Mouse (Mus musculus) forebrain, embryonic 15.5 days (tissue): ENCODE measurements around the gene Hdhd5. TPM values are rescaled to one million over a fixed set of nuclear protein-coding genes. Genes with fewer than 3 reads are reported as not detected.

ENCODE experiments used
- ATAC-seq: fragments of 200-750 bp; cut with Nextera tagmentation; replicated peaks from 2 replicates; pipeline ENCODE4 v1.8.0; 2017; ENCODE audit warnings: mild to moderate bottlenecking, moderate TSS enrichment, moderate library complexity
- H3K27ac ChIP-seq: fragments of 300-500 bp; sonication (generic); replicated peaks from 2 replicates; pipeline ENCODE4 v1.5.1; 2015; ENCODE audit warnings: mild to moderate bottlenecking, inconsistent platforms
- H3K27me3 ChIP-seq: fragments of 300-500 bp; sonication (generic); 2 replicates; pipeline ENCODE4 v1.6.1; 2015; ENCODE audit warnings: inconsistent platforms
- H3K36me3 ChIP-seq: fragments of 300-500 bp; sonication (generic); 2 replicates; pipeline ENCODE4 v1.6.1; 2015; ENCODE audit warnings: mild to moderate bottlenecking, inconsistent platforms
- H3K4me1 ChIP-seq: fragments of 300-500 bp; sonication (generic); 2 replicates; pipeline ENCODE4 v1.6.1; 2015; ENCODE audit warnings: inconsistent platforms
- H3K4me2 ChIP-seq: fragments of 300-500 bp; sonication (generic); replicated peaks from 2 replicates; pipeline ENCODE4 v1.6.1; 2015; ENCODE audit warnings: mild to moderate bottlenecking, inconsistent platforms
- H3K4me3 ChIP-seq: fragments of 300-500 bp; sonication (generic); 2 replicates; pipeline ENCODE4 v1.5.1; 2015; ENCODE audit warnings: mild to moderate bottlenecking, inconsistent platforms
- H3K9ac ChIP-seq: fragments of 300-500 bp; sonication (generic); replicated peaks from 2 replicates; pipeline ENCODE4 v1.6.1; 2015; ENCODE audit warnings: mild to moderate bottlenecking, inconsistent platforms
- H3K9me3 ChIP-seq: fragments of 300-500 bp; sonication (generic); 2 replicates; pipeline ENCODE4 v1.6.1; 2016; ENCODE audit warnings: inconsistent platforms
- WGBS: fragments of 180-500 bp; shearing (Covaris S2); methylation state at CpG from one replicate; pipeline ENCODE4 v1.1.7; 2015; ENCODE audit warnings: mixed read lengths; 5-methylcytosine and 5-hydroxymethylcytosine counted together
- polyA plus RNA-seq: library from polyadenylated mRNA; unstranded; fragments of >200 nt; fragmentation: Nextera tagmentation; extraction: Ambion mirVana; gene quantifications from 2 replicates; pipeline ENCODE4 v1.2.1, GENCODE M21; 2015

The Hdhd5 gene
- polyA plus RNA-seq, 1 experiment from 2014 or later, result 16.8 TPM

GRCm38 (mm10) chr6:120519647-120520046 lies 11.5 kb downstream of the Hdhd5 start:
- no peak for ATAC-seq
- peaks cover 13% of the 10 kb centered on the region for H3K36me3 ChIP-seq
- H3K4me3 ChIP-seq, result no peak overlapping the region
- no peaks in the 10 kb centered on the region for H3K27me3 ChIP-seq
- no peak overlapping the region for H3K27ac ChIP-seq
- H3K9me3 ChIP-seq, result no peaks in the 10 kb centered on the region
- no peak overlapping the region for H3K4me2 ChIP-seq
- H3K9ac ChIP-seq, result no peak overlapping the region
- no peaks in the 10 kb centered on the region for H3K4me1 ChIP-seq
- 88% methylated on average over 5 of the region's 5 CpGs for WGBS

- H3K9ac ChIP-seq, result no peak overlapping the region
- ATAC-seq, result no peak
- no peak overlapping the region for H3K4me2 ChIP-seq
- no peak overlapping the region for H3K4me3 ChIP-seq
- no peaks in the 10 kb centered on the region for H3K4me1 ChIP-seq
- peaks cover 12% of the 10 kb centered on the region for H3K36me3 ChIP-seq
- WGBS, result 96% methylated on average over 5 of the region's 5 CpGs
- no peaks in the 10 kb centered on the region for H3K9me3 ChIP-seq
- H3K27ac ChIP-seq, result no peak overlapping the region
- H3K27me3 ChIP-seq, result no peaks in the 10 kb centered on the region
Measured at GRCm38 (mm10) chr6:120517311-120517710, 13.8 kb downstream of the Hdhd5 start.

- H3K9me3 ChIP-seq, result no peaks in the 10 kb centered on the region
- WGBS, result 87% methylated on average over 6 of the region's 6 CpGs
- ATAC-seq, result no peak
- H3K4me3 ChIP-seq, result no peak overlapping the region
- H3K4me2 ChIP-seq, result no peak overlapping the region
- H3K4me1 ChIP-seq, result no peaks in the 10 kb centered on the region
- H3K36me3 ChIP-seq, result peaks cover 12% of the 10 kb centered on the region
- H3K27ac ChIP-seq, result no peak overlapping the region
- no peak overlapping the region for H3K9ac ChIP-seq
- no peaks in the 10 kb centered on the region for H3K27me3 ChIP-seq
Measured at GRCm38 (mm10) chr6:120516879-120517278, 14.2 kb downstream of the Hdhd5 start.

- Histone ChIP-seq H3K4me3 (no peak overlapping the region), H3K4me2 (no peak overlapping the region), H3K9ac (no peak overlapping the region), H3K27ac (no peak overlapping the region), H3K27me3 (no peaks in the 10 kb centered on the region), H3K9me3 (no peaks in the 10 kb centered on the region), H3K4me1 (no peaks in the 10 kb centered on the region), H3K36me3 (peaks cover 13% of the 10 kb centered on the region; the same call in 1 of the 2 replicates)
- ATAC-seq, result no peak
- 98% methylated on average over 4 of the region's 4 CpGs for WGBS
Measured at GRCm38 (mm10) chr6:120516422-120516821, 14.7 kb downstream of the Hdhd5 start.

- Histone ChIP-seq H3K9me3 (no peaks in the 10 kb centered on the region), H3K4me1 (no peaks in the 10 kb centered on the region), H3K4me3 (no peak overlapping the region), H3K27ac (no peak overlapping the region), H3K9ac (no peak overlapping the region), H3K36me3 (peaks cover 17% of the 10 kb centered on the region; the same call in 1 of the 2 replicates), H3K4me2 (no peak overlapping the region), H3K27me3 (no peaks in the 10 kb centered on the region)
- no peak for ATAC-seq
- 95% methylated on average over 6 of the region's 6 CpGs for WGBS
Measured at GRCm38 (mm10) chr6:120511212-120511611, 19.9 kb downstream of the Hdhd5 start.

GRCm38 (mm10) chr6:120510425-120510824 lies 20.7 kb downstream of the Hdhd5 start:
- Histone ChIP-seq H3K4me3 (no peak overlapping the region), H3K4me2 (no peak overlapping the region), H3K36me3 (peaks cover 17% of the 10 kb centered on the region; the same call in 1 of the 2 replicates), H3K9ac (no peak overlapping the region), H3K9me3 (no peaks in the 10 kb centered on the region), H3K27me3 (no peaks in the 10 kb centered on the region), H3K27ac (no peak overlapping the region), H3K4me1 (no peaks in the 10 kb centered on the region)
- no peak for ATAC-seq
- WGBS, result 91% methylated on average over 8 of the region's 8 CpGs

- no peak overlapping the region for H3K4me2 ChIP-seq
- no peak for ATAC-seq
- peaks cover 17% of the 10 kb centered on the region; the same call in 1 of the 2 replicates for H3K36me3 ChIP-seq
- H3K4me1 ChIP-seq, result no peaks in the 10 kb centered on the region
- H3K27me3 ChIP-seq, result no peaks in the 10 kb centered on the region
- WGBS, result 90% methylated on average over 7 of the region's 7 CpGs
- no peak overlapping the region for H3K4me3 ChIP-seq
- no peak overlapping the region for H3K27ac ChIP-seq
- no peak overlapping the region for H3K9ac ChIP-seq
- H3K9me3 ChIP-seq, result no peaks in the 10 kb centered on the region
Measured at GRCm38 (mm10) chr6:120509975-120510374, 21.1 kb downstream of the Hdhd5 start.

GRCm38 (mm10) chr6:120508645-120509044 lies 22.5 kb downstream of the Hdhd5 start:
- Histone ChIP-seq H3K4me2 (no peak overlapping the region), H3K4me3 (no peak overlapping the region), H3K9ac (no peak overlapping the region), H3K9me3 (no peaks in the 10 kb centered on the region), H3K4me1 (no peaks in the 10 kb centered on the region), H3K27ac (no peak overlapping the region), H3K27me3 (no peaks in the 10 kb centered on the region), H3K36me3 (peaks cover 14% of the 10 kb centered on the region; the same call in 1 of the 2 replicates)
- no peak for ATAC-seq
- 87% methylated on average over 4 of the region's 4 CpGs for WGBS

- Histone ChIP-seq H3K4me3 (no peak overlapping the region), H3K9me3 (0 out of 2 replicates have a peak, but pooled peaks cover 2% of the 10 kb centered on the region), H3K27me3 (no peaks in the 10 kb centered on the region), H3K4me1 (no peaks in the 10 kb centered on the region), H3K4me2 (no peak overlapping the region), H3K36me3 (peaks cover 9% of the 10 kb centered on the region; the same call in 1 of the 2 replicates), H3K9ac (no peak overlapping the region), H3K27ac (no peak overlapping the region)
- WGBS, result 30% methylated on average over 4 of the region's 4 CpGs
- no peak for ATAC-seq
Measured at GRCm38 (mm10) chr6:120505531-120505930, 25.6 kb downstream of the Hdhd5 start.

- H3K27me3 ChIP-seq, result no peaks in the 10 kb centered on the region
- WGBS, result 64% methylated on average over 3 of the region's 3 CpGs
- no peaks in the 10 kb centered on the region for H3K36me3 ChIP-seq
- no peak overlapping the region for H3K9ac ChIP-seq
- no peak for ATAC-seq
- H3K4me3 ChIP-seq, result no peak overlapping the region
- H3K4me1 ChIP-seq, result no peaks in the 10 kb centered on the region
- H3K4me2 ChIP-seq, result no peak overlapping the region
- H3K27ac ChIP-seq, result no peak overlapping the region
- H3K9me3 ChIP-seq, result 0 out of 2 replicates have a peak, but pooled peaks cover 5% of the 10 kb centered on the region
Measured at GRCm38 (mm10) chr6:120504051-120504450, 27.1 kb downstream of the Hdhd5 start.

- peaks cover 23% of the 10 kb centered on the region for H3K4me1 ChIP-seq
- H3K36me3 ChIP-seq, result no peaks in the 10 kb centered on the region
- no peaks in the 10 kb centered on the region for H3K27me3 ChIP-seq
- no peak overlapping the region for H3K4me2 ChIP-seq
- no peak overlapping the region for H3K4me3 ChIP-seq
- H3K9me3 ChIP-seq, result 0 out of 2 replicates have a peak, but pooled peaks cover 5% of the 10 kb centered on the region
- 50% methylated on average over 3 of the region's 3 CpGs for WGBS
- H3K27ac ChIP-seq, result no peak overlapping the region
- no peak overlapping the region for H3K9ac ChIP-seq
- no peak for ATAC-seq
Measured at GRCm38 (mm10) chr6:120496544-120496943, 34.6 kb downstream of the Hdhd5 start.

GRCm38 (mm10) chr6:120493374-120494181 lies 37.5 kb downstream of the Hdhd5 start, which contains the start of gene Tmem121b:
Tmem121b (minus strand) TSS chr6:120493807.
- Histone ChIP-seq H3K9me3 (no peaks in the 10 kb centered on the region), H3K4me1 (peaks cover 46% of the 10 kb centered on the region)

More at GRCm38 (mm10) chr6:120493374-120494181, 37.5 kb downstream of the Hdhd5 start, which contains the start of gene Tmem121b:
- Histone ChIP-seq H3K4me3 (peak within 1 kb of the TSS; percentile 67), H3K27ac (peak within 1 kb of the TSS; percentile 92), H3K4me2 (peak within 1 kb of the TSS; percentile 57), H3K27me3 (no peaks in the 10 kb centered on the region), H3K36me3 (no peaks in the 10 kb centered on the region), H3K9ac (peak within 1 kb of the TSS; percentile 72)
- under 1% methylated on average over 61 of the region's 84 CpGs for WGBS
- peak; percentile 86 for ATAC-seq
